Mouse (Mus musculus) ES-E14 (cell line): ENCODE measurements around the gene Trio.

Experiments
- HCFC1 ChIP-seq: IDR thresholded peaks from 2 replicates; pipeline ENCODE4 v1.6.1; 2012; ENCODE audit warnings: low read length, inconsistent platforms, borderline replicate concordance; ENCODE audit not compliant: insufficient read depth
- ZC3H11A ChIP-seq: IDR thresholded peaks from 2 replicates; pipeline ENCODE4 v1.6.1; 2012; ENCODE audit warnings: low read depth, mild to moderate bottlenecking, inconsistent platforms, low read length, borderline replicate concordance
- ZNF384 ChIP-seq: IDR thresholded peaks from 2 replicates; pipeline ENCODE4 v1.6.1; 2012; ENCODE audit warnings: low read depth, low read length, inconsistent platforms

- no peak for TF ChIP-seq ZC3H11A
- no peak for TF ChIP-seq ZNF384
- no peak for TF ChIP-seq HCFC1
Measured at GRCm38 (mm10) chr15:27796868-27797222, 228.8 kb downstream of the Trio start.
